Mouse (Mus musculus) thymus, postnatal 25 days (tissue): ENCODE data around the gene Tgif1.
A peak's percentile ranks its signal among the peaks of the same experiment; 100 is the strongest.

Source experiments
- DNase-seq: peaks from one replicate; pipeline ENCODE4 v3.0.0; 2022

Gene Tgif1

GRCm38 (mm10) chr17:70853436-70853905 lies at the start of gene Tgif1:
Tgif1 (minus strand) TSS chr17:70853546.
- peak; percentile 52 for DNase-seq

- DNase-seq, result no peak
These were observed 47.3 kb upstream of the Tgif1 start for GRCm38 (mm10) chr17:70900660-70901059.

GRCm38 (mm10) chr17:70899642-70900041 lies 46.3 kb upstream of the Tgif1 start:
- DNase-seq, result no peak

- no peak for DNase-seq
These were observed 41.5 kb upstream of the Tgif1 start for GRCm38 (mm10) chr17:70894867-70895266.

- DNase-seq, result no peak
These were observed 39.8 kb upstream of the Tgif1 start for GRCm38 (mm10) chr17:70893151-70893550.

GRCm38 (mm10) chr17:70892288-70893096 lies 39.1 kb upstream of the Tgif1 start:
- DNase-seq, result no peak

- no peak for DNase-seq
These were observed 37.2 kb upstream of the Tgif1 start for GRCm38 (mm10) chr17:70890571-70890970.

GRCm38 (mm10) chr17:70888657-70889056 lies 35.3 kb upstream of the Tgif1 start:
- no peak for DNase-seq

- DNase-seq, result no peak
These were observed 34.5 kb upstream of the Tgif1 start for GRCm38 (mm10) chr17:70887848-70888247.

- peak; percentile 14 for DNase-seq
These were observed 33.5 kb upstream of the Tgif1 start for GRCm38 (mm10) chr17:70886641-70887391.

GRCm38 (mm10) chr17:70885868-70886267 lies 32.5 kb upstream of the Tgif1 start:
- no peak for DNase-seq

GRCm38 (mm10) chr17:70881934-70882333 lies 28.6 kb upstream of the Tgif1 start:
- DNase-seq, result no peak

GRCm38 (mm10) chr17:70881194-70881593 lies 27.8 kb upstream of the Tgif1 start:
- DNase-seq, result no peak

- no peak for DNase-seq
These were observed 24.9 kb upstream of the Tgif1 start for GRCm38 (mm10) chr17:70878237-70878636.

- DNase-seq, result no peak
These were observed 20.4 kb upstream of the Tgif1 start for GRCm38 (mm10) chr17:70873778-70874124.

GRCm38 (mm10) chr17:70872936-70873777 lies 19.8 kb upstream of the Tgif1 start:
- no peak for DNase-seq

- DNase-seq, result no peak
These were observed 19.0 kb upstream of the Tgif1 start for GRCm38 (mm10) chr17:70872094-70872929.

- DNase-seq, result no peak
These were observed 18.3 kb upstream of the Tgif1 start for GRCm38 (mm10) chr17:70871676-70872075.

GRCm38 (mm10) chr17:70870581-70870980 lies 17.2 kb upstream of the Tgif1 start:
- no peak for DNase-seq

GRCm38 (mm10) chr17:70868577-70869229 lies 15.4 kb upstream of the Tgif1 start:
- DNase-seq, result no peak

GRCm38 (mm10) chr17:70866538-70867114 lies 13.3 kb upstream of the Tgif1 start:
- DNase-seq, result no peak
